Mouse (Mus musculus): ENCODE results near the gene Ralgds.

DNA sequence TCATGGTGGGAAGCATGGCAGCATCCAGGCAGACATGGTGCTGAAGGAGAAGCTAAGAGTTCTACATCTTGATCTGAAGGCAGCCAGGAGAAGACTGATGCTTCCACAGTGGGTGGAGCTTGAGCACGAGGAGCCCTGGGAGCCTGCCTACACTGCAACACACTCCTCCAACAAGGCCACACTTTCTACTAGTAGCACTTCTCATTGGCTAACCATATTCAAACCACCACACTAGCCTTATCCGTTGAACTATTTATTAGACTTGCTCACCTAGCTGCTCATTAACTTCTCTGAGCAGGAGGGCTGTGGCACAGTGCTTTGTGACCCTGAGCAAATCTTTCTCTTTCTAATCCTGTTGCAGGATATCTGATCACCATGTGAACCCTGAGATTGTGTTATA, 29.1 kb upstream of the Ralgds start:
- no peak for TF ChIP-seq CTCF (IDR thresholded peaks at IDR 0.05; ENCODE audit: borderline replicate concordance, insufficient read depth, low read length)
- TF ChIP-seq POLR2A (IDR thresholded peaks at IDR 0.05; ENCODE audit: low read depth, low read length), result no peak
